Mouse (Mus musculus): Measurements from ENCODE around the gene Tigar. TPM values are rescaled to one million over a fixed set of nuclear protein-coding genes. Genes with fewer than 3 reads are reported as not detected.

Gene Tigar
- polyA plus RNA-seq, 1 experiment from 2014 or later = 8.7 TPM

GRCm38 (mm10) chr6:127149303-127149943, 40.1 kb upstream of the Tigar start:
- no peaks in the 10 kb centered on the region for H3K9me3 ChIP-seq (replicated peaks)
- peak overlapping the region; percentile 95 for H3K4me3 ChIP-seq
- H3K27me3 ChIP-seq (ENCODE audit: low read depth, poor library complexity, severe bottlenecking) = peaks cover 20% of the 10 kb centered on the region
- H3K36me3 ChIP-seq = peaks cover 44% of the 10 kb centered on the region
- peaks cover 86% of the 10 kb centered on the region for H3K4me1 ChIP-seq
- H3K27ac ChIP-seq (replicated peaks) = peak overlapping the region; percentile 98
- WGBS = under 1% methylated on average over 30 of the region's 30 CpGs
- DNase-seq (ENCODE audit: low spot score) = peak; percentile 55

- peak; percentile 49 for DNase-seq (ENCODE audit: low spot score)
- peak overlapping the region; percentile 98 for H3K27ac ChIP-seq (replicated peaks)
- H3K4me1 ChIP-seq = peaks cover 86% of the 10 kb centered on the region
Measured at GRCm38 (mm10) chr6:127148526-127149302, 39.4 kb upstream of the Tigar start.

DNA sequence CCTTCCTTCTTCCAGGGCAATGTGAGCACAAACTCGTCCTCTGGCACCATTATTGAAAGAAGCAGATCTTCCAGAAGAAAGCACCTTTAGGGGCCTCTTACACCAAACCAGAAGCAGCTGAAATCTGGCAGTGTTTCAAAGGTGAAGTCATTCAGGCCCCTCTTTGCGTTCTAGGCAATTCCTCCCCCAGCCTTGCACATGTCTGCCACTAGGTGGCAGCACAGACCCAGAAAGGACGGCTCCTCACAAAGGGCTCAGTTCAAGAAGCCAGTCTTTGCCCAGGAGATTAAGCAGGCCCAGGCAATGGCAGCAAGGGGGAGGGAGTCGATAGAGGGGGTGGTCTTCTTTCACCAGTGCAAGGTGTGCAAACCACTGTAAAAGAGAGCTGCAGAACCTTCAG, 38.3 kb upstream of the Tigar start:
- H3K27ac ChIP-seq (replicated peaks) = peak overlapping the region; percentile 98
- 1% methylated on average over 4 of the region's 4 CpGs for WGBS
- no peaks in the 10 kb centered on the region for H3K9me3 ChIP-seq (replicated peaks)
- H3K36me3 ChIP-seq = peaks cover 62% of the 10 kb centered on the region
- H3K4me3 ChIP-seq = peak overlapping the region; percentile 95
- peak; percentile 90 for DNase-seq (ENCODE audit: low spot score)
- peaks cover 4% of the 10 kb centered on the region; the same call in 1 of the 2 replicates for H3K27me3 ChIP-seq (ENCODE audit: low read depth, poor library complexity, severe bottlenecking)
- peaks cover 86% of the 10 kb centered on the region for H3K4me1 ChIP-seq

More at GRCm38 (mm10) chr6:127148526-127149302, 39.4 kb upstream of the Tigar start:
- 2% methylated on average over 20 of the region's 20 CpGs for WGBS
- H3K36me3 ChIP-seq = peaks cover 51% of the 10 kb centered on the region
- H3K4me3 ChIP-seq = peak overlapping the region; percentile 95
- H3K9me3 ChIP-seq (replicated peaks) = no peaks in the 10 kb centered on the region
- peaks cover 13% of the 10 kb centered on the region for H3K27me3 ChIP-seq (ENCODE audit: low read depth, poor library complexity, severe bottlenecking)

DNA sequence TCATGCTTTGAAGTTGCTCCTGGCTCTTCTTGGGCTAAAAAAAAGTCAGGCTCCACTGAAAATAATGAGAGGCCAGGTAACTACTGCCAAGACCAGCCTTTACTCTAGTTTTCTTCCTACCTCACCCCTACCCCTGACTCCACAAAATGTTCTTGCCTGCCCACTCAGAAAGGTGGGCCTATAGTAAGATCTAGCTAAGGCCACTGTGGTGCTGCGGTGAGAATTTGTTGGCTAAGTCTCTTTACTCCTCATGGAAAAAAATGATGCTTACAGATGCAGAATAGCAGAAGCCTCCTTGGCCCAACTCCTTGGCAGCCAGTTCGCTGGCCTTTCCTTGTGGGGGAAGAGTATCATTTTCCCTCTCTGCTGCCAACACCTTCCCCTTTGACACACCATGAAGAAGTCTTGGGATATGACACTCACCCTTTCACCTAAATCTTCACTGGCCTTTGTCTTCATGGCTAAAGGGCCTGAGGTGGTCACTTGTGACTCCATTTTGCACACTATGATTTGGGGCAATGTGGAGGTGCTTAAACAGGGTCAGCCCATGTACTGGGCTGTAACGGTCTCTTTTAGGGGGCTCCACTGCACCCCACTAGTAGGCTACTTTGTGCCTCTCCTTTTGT, 37.1 kb upstream of the Tigar start:
- H3K27ac ChIP-seq (replicated peaks) = peak overlapping the region; percentile 24; the same call in 1 of the 2 replicates
- H3K4me1 ChIP-seq = peaks cover 84% of the 10 kb centered on the region
- peaks cover 4% of the 10 kb centered on the region; the same call in 1 of the 2 replicates for H3K27me3 ChIP-seq (ENCODE audit: low read depth, poor library complexity, severe bottlenecking)
- H3K4me3 ChIP-seq = 0 out of 2 replicates have a peak overlapping the region, but pooled peaks have one; percentile 0
- H3K36me3 ChIP-seq = peaks cover 74% of the 10 kb centered on the region
- no peak for DNase-seq (ENCODE audit: low spot score)
- 91% methylated on average over 3 of the region's 3 CpGs for WGBS
- no peaks in the 10 kb centered on the region for H3K9me3 ChIP-seq (replicated peaks)

GRCm38 (mm10) chr6:127145464-127146190, 36.3 kb upstream of the Tigar start:
- Histone ChIP-seq H3K4me1 (peaks cover 76% of the 10 kb centered on the region), H3K27ac (replicated peaks) (peak overlapping the region; percentile 24; the same call in 1 of the 2 replicates), H3K36me3 (peaks cover 82% of the 10 kb centered on the region), H3K4me3 (0 out of 2 replicates have a peak overlapping the region, but pooled peaks have one; percentile 0), H3K9me3 (replicated peaks) (no peaks in the 10 kb centered on the region), H3K27me3 (ENCODE audit: low read depth, poor library complexity, severe bottlenecking) (peaks cover 4% of the 10 kb centered on the region; the same call in 1 of the 2 replicates)
- no peak for DNase-seq (ENCODE audit: low spot score)
- WGBS = 82% methylated on average over 20 of the region's 20 CpGs

- no peak for DNase-seq (ENCODE audit: low spot score)
- peaks cover 71% of the 10 kb centered on the region for H3K4me1 ChIP-seq
- H3K9me3 ChIP-seq (replicated peaks) = no peaks in the 10 kb centered on the region
- WGBS = 85% methylated on average over 7 of the region's 7 CpGs
- H3K36me3 ChIP-seq = peaks cover 97% of the 10 kb centered on the region
- H3K27me3 ChIP-seq (ENCODE audit: low read depth, poor library complexity, severe bottlenecking) = peaks cover 4% of the 10 kb centered on the region; the same call in 1 of the 2 replicates
- H3K27ac ChIP-seq (replicated peaks) = peak overlapping the region; percentile 61
- peak overlapping the region; percentile 17; the same call in 1 of the 2 replicates for H3K4me3 ChIP-seq
Measured at GRCm38 (mm10) chr6:127143576-127144288, 34.4 kb upstream of the Tigar start.

DNA sequence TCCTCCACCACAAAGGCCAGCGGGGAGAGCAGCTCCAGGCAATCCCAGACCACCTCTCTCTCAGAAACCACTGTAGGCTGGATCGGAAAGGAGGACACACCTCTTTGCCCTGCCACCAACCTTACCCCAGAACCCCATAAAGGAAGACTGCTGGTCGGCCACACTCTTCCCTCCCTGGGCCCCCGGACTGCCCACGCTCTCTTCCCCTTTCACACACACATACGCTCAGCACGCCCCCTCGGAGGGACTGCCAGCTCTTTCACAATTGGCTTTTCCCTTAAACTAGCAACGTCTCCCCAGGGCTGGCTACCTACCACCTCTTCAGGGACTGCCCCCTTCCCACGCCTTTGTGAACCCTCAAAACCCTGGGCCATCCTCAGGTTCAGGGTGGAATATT, 33.8 kb upstream of the Tigar start:
- DNase-seq (ENCODE audit: low spot score) = no peak
- H3K36me3 ChIP-seq = peaks cover 97% of the 10 kb centered on the region
- WGBS = 84% methylated on average over 10 of the region's 10 CpGs
- no peaks in the 10 kb centered on the region for H3K27me3 ChIP-seq (ENCODE audit: low read depth, poor library complexity, severe bottlenecking)
- no peaks in the 10 kb centered on the region for H3K9me3 ChIP-seq (replicated peaks)
- H3K4me3 ChIP-seq = peak overlapping the region; percentile 17; the same call in 1 of the 2 replicates
- peaks cover 65% of the 10 kb centered on the region for H3K4me1 ChIP-seq
- H3K27ac ChIP-seq (replicated peaks) = peak overlapping the region; percentile 61

GRCm38 (mm10) chr6:127142154-127143123, 33.1 kb upstream of the Tigar start:
- DNase-seq (ENCODE audit: low spot score) = peak; percentile 65
- H3K4me3 ChIP-seq = peak overlapping the region; percentile 17; the same call in 1 of the 2 replicates
- H3K9me3 ChIP-seq (replicated peaks) = no peaks in the 10 kb centered on the region
- H3K4me1 ChIP-seq = peaks cover 59% of the 10 kb centered on the region
- H3K27me3 ChIP-seq (ENCODE audit: low read depth, poor library complexity, severe bottlenecking) = no peaks in the 10 kb centered on the region
- WGBS = 20% methylated on average over 10 of the region's 10 CpGs
- peaks cover 100% of the 10 kb centered on the region for H3K36me3 ChIP-seq
- peak overlapping the region; percentile 61 for H3K27ac ChIP-seq (replicated peaks)

DNA sequence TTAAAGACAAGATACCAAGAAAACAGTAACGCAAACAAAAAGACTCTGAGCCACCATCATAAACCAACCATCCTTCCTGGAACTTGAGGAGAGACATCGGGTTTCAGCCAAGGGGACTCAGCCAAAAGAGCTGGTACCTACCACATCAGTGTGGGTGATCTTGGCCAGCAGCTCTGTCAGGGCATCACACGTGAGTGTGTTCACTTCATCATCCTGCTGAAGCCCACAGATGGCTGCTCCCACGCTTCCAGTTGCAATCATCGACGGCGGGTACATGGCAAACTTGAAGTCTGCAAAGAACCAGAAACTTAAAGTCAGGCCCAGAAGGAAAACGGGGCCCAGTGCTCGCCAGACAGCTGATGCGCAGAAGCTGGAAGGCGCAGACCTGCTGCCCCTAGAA, 29.6 kb upstream of the Tigar start:
- no peak for DNase-seq (ENCODE audit: low spot score)
- Histone ChIP-seq H3K4me3 (no peak overlapping the region), H3K9me3 (replicated peaks) (no peaks in the 10 kb centered on the region), H3K4me1 (peaks cover 47% of the 10 kb centered on the region), H3K27ac (replicated peaks) (no peak overlapping the region), H3K27me3 (ENCODE audit: low read depth, poor library complexity, severe bottlenecking) (no peaks in the 10 kb centered on the region), H3K36me3 (peaks cover 100% of the 10 kb centered on the region)
- 95% methylated on average over 11 of the region's 11 CpGs for WGBS

GRCm38 (mm10) chr6:127133433-127134245, 24.3 kb upstream of the Tigar start:
- H3K9me3 ChIP-seq (replicated peaks) = no peaks in the 10 kb centered on the region
- peak overlapping the region; percentile 63 for H3K27ac ChIP-seq (replicated peaks)
- 59% methylated on average over 16 of the region's 16 CpGs for WGBS
- no peak for DNase-seq (ENCODE audit: low spot score)
- no peak overlapping the region for H3K4me3 ChIP-seq
- H3K4me1 ChIP-seq = peaks cover 48% of the 10 kb centered on the region
- H3K27me3 ChIP-seq (ENCODE audit: low read depth, poor library complexity, severe bottlenecking) = no peaks in the 10 kb centered on the region
- H3K36me3 ChIP-seq = peaks cover 100% of the 10 kb centered on the region

Measured in midbrain, embryonic 10.5 days (tissue).